Mouse (Mus musculus): ENCODE results near the gene Rnh1. TPM values are rescaled to one million over a fixed set of nuclear protein-coding genes. Genes with fewer than 3 reads are reported as not detected.

The Rnh1 gene
- polyA plus RNA-seq, 1 experiment from 2014 or later: 54.7 TPM

DNA sequence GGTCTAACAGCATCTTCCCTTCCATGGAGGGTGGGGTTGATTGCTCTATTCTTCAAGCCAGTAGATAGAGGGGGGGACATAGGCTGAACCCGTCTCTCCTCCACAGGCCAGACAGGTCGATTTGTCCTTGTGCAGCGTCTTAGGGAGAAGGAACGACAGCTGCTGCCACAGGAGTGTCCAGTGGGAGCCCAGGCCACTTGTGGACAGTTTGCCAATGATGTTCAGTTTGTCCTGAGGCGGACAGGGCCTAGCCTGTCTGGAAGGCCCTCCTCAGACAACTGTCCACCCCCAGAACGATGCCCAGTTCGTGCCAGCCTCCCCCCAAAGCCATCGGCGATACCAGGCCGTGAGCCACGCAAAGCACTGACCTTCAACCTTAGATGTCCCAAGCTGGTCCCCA, 44.2 kb upstream of the Rnh1 start:
- DNase-seq (ENCODE audit: low spot score) (no peak), ATAC-seq (no peak)
- 89% methylated on average over 11 of the region's 11 CpGs for WGBS
- Histone ChIP-seq H3K9ac (ENCODE audit: low read length) (0 out of 2 replicates have a peak overlapping the region, but pooled peaks have one; percentile 73), H3K9me3 (replicated peaks; ENCODE audit: control insufficient read depth, low read length) (no peaks in the 10 kb centered on the region), H3K4me2 (ENCODE audit: low read length) (peak overlapping the region; percentile 94; the same call in 1 of the 2 replicates), H3K27ac (ENCODE audit: low read depth, low read length) (no peak overlapping the region), H3K4me1 (ENCODE audit: control insufficient read depth, insufficient read depth, low read length) (peaks cover 11% of the 10 kb centered on the region), H3K36me3 (ENCODE audit: control insufficient read depth, insufficient read depth, low read length) (peaks cover 7% of the 10 kb centered on the region; the same call in 1 of the 2 replicates), H3K27me3 (replicated peaks; ENCODE audit: control insufficient read depth, insufficient read depth, low read length) (no peaks in the 10 kb centered on the region), H3K4me3 (ENCODE audit: low read depth, low read length) (no peak overlapping the region)

DNA sequence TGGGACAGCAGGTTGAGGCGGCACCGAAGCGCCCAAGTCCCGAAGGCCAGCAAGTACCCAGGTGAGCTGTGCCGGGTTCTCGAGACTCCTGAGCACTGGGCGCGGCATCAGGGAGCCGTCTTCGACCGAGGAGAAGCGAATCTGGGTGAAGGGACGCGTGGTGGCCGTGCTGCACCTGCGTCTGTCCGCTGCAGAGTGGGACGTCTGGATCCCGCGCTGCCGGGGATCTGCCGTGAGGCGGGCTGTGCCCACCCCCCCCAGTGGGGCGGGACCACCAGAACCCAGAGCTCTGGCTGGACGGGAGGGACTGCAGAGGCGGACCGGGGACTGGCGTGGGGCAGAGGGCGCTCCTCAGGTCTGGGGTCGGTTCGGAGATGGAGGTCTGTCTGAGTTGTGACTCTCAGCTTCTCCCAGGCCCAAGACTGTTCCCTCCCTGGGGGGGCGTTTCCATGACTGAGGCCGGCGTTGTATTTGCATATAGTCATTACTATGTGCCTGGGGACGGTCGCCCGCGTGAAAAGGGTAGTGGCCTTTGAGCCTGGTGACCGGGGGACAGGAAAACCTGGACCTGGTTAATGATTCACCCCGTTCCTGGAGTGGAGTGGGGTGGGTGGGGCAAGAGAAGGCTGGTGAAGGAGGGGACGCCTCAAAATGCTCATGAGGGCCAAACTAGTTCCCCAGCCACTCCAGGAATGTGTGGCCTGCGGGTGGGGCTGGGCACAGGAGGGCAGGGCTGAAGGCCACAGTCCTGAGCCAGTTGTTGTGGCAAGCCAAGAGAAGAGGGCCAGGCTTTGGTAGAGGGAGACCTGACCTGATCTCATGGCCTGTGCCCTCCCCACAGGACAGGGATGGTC, 43.5 kb upstream of the Rnh1 start:
- Histone ChIP-seq H3K27ac (ENCODE audit: low read depth, low read length) (peak overlapping the region; percentile 44; the same call in 1 of the 2 replicates), H3K4me3 (ENCODE audit: low read depth, low read length) (peak overlapping the region; percentile 70), H3K27me3 (replicated peaks; ENCODE audit: control insufficient read depth, insufficient read depth, low read length) (no peaks in the 10 kb centered on the region), H3K9me3 (replicated peaks; ENCODE audit: control insufficient read depth, low read length) (no peaks in the 10 kb centered on the region), H3K9ac (ENCODE audit: low read length) (peak overlapping the region; percentile 73), H3K36me3 (ENCODE audit: control insufficient read depth, insufficient read depth, low read length) (peaks cover 7% of the 10 kb centered on the region; the same call in 1 of the 2 replicates), H3K4me2 (ENCODE audit: low read length) (peak overlapping the region; percentile 94), H3K4me1 (ENCODE audit: control insufficient read depth, insufficient read depth, low read length) (peaks cover 11% of the 10 kb centered on the region)
- DNase-seq (ENCODE audit: low spot score) (no peak), ATAC-seq (peak; percentile 65)
- 1% methylated on average over 42 of the region's 42 CpGs for WGBS

DNA sequence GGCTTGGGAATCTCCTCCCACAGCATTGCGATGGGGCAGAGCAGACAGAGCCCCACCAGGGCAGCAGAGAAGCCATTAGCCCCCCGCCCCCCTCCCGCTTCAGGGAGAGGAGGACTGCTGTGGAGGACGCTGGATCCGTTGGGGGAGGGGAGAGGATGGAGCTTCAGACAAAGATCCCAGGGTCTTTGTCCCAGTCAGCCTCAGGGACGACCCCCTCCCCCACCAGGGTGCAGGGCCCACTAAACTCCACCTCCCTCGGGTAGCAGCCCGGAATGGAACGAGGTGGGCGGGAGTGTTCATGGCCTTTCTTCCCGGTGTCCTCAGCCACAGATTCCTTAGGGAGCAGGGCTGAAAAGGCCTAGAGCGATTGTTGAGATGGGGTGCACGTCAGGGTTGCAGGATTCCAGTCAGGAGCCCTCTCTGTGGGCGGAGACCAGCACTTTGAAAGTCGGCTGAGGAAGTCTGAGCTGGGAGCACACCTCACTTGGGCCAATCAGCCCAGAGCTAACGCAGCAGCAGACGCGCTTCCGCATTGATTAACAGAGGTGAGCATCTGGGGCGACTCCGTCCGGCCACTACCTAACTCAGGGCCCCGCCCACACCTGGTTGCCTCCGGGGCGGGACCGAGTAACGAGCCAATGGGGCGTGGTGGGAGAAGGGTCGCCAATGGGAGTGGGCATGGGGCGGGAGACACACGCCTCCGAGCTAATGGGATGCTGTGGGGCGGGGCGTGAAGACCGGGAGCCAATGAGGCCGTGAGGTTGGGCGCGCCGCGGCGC, 42.6 kb upstream of the Rnh1 start, which contains the start of gene Rassf7:
Rassf7 (plus strand) TSS at position 760 of the 779 bp plus-strand sequence.
- H3K9ac ChIP-seq (ENCODE audit: low read length): peak within 1 kb of the TSS; percentile 73
- DNase-seq (ENCODE audit: low spot score) (peak; percentile 96), ATAC-seq (peak; percentile 96)
- peaks cover 7% of the 10 kb centered on the region; the same call in 1 of the 2 replicates for H3K36me3 ChIP-seq (ENCODE audit: control insufficient read depth, insufficient read depth, low read length)
- no peaks in the 10 kb centered on the region for H3K27me3 ChIP-seq (replicated peaks; ENCODE audit: control insufficient read depth, insufficient read depth, low read length)
- H3K4me3 ChIP-seq (ENCODE audit: low read depth, low read length): peak within 1 kb of the TSS; percentile 70
- peaks cover 11% of the 10 kb centered on the region for H3K4me1 ChIP-seq (ENCODE audit: control insufficient read depth, insufficient read depth, low read length)
- peak within 1 kb of the TSS; percentile 94 for H3K4me2 ChIP-seq (ENCODE audit: low read length)
- peak within 1 kb of the TSS; percentile 84 for H3K27ac ChIP-seq (ENCODE audit: low read depth, low read length)
- no peaks in the 10 kb centered on the region for H3K9me3 ChIP-seq (replicated peaks; ENCODE audit: control insufficient read depth, low read length)
- WGBS: under 1% methylated on average over 40 of the region's 41 CpGs

DNA sequence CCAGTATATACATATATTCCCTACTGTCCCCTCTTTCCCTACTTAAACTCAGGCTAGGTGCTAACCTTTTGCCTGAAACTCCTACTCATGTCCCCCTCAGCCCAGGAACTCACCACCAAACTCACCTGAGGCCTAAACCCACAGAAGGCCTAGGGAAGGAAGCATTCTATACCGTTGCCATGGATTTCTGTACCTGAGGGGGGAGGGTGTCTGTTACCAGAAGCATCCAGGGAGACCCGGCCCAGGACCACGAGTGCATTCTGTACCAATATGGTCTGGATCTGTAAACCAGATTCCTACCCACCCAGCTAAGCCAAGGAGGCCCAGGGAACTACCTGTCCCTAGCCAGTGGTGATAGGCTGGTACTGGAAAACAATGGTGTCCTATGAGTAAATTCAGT, 41.7 kb upstream of the Rnh1 start:
- no peak for DNase-seq (ENCODE audit: low spot score)
- no peak overlapping the region for H3K4me2 ChIP-seq (ENCODE audit: low read length)
- whole genome bisulfite sequencing: 72% methylated on average over 3 of the region's 3 CpGs
- H3K9me3 ChIP-seq (replicated peaks; ENCODE audit: control insufficient read depth, low read length): no peaks in the 10 kb centered on the region
- H3K27me3 ChIP-seq (replicated peaks; ENCODE audit: control insufficient read depth, insufficient read depth, low read length): no peaks in the 10 kb centered on the region
- no peak for ATAC-seq
- no peak overlapping the region for H3K4me3 ChIP-seq (ENCODE audit: low read depth, low read length)
- no peak overlapping the region for H3K9ac ChIP-seq (ENCODE audit: low read length)
- peaks cover 11% of the 10 kb centered on the region for H3K4me1 ChIP-seq (ENCODE audit: control insufficient read depth, insufficient read depth, low read length)
- no peak overlapping the region for H3K27ac ChIP-seq (ENCODE audit: low read depth, low read length)
- H3K36me3 ChIP-seq (ENCODE audit: control insufficient read depth, insufficient read depth, low read length): peaks cover 7% of the 10 kb centered on the region; the same call in 1 of the 2 replicates

DNA sequence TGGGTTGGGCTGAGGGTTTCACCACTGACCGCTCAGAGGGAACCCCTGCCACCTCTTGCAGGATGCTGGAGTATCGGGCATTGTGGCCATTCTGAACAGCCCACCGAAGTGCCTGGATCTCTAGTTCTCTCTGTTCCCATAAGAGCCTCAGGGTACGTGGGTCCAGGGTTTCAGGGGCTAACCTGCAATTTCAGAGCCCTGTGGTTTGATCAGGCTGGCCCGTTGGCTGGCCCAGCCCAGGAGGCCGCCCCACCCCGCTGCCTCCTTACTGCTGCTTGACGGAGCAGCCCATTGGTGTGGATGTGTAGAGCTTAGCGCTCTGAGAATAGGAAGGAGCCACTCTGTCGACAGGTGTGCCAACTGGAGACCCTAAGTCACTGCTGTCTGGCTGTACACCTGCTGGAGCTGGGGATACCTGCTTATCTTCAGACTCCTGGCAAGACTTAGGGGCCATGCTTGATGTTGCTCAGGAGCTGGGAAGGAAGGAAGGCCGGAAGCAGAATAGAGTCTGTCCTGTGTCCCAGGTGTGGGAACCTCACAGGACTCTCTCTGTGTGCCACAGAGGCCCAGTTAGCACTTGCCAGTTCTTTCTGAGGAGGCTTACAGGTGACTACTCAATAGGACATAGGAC, 41.1 kb upstream of the Rnh1 start, which contains the start of gene Lmntd2:
Lmntd2 (minus strand) TSS at position 476 of the 631 bp plus-strand sequence.
- Histone ChIP-seq H3K9ac (ENCODE audit: low read length) (peak within 1 kb of the TSS; percentile 73), H3K4me1 (ENCODE audit: control insufficient read depth, insufficient read depth, low read length) (peaks cover 11% of the 10 kb centered on the region), H3K9me3 (replicated peaks; ENCODE audit: control insufficient read depth, low read length) (no peaks in the 10 kb centered on the region), H3K27ac (ENCODE audit: low read depth, low read length) (peak within 1 kb of the TSS; percentile 84), H3K36me3 (ENCODE audit: control insufficient read depth, insufficient read depth, low read length) (peaks cover 6% of the 10 kb centered on the region; the same call in 1 of the 2 replicates), H3K4me3 (ENCODE audit: low read depth, low read length) (peak within 1 kb of the TSS; percentile 70), H3K27me3 (replicated peaks; ENCODE audit: control insufficient read depth, insufficient read depth, low read length) (no peaks in the 10 kb centered on the region), H3K4me2 (ENCODE audit: low read length) (peak within 1 kb of the TSS; percentile 94)
- 95% methylated on average over 11 of the region's 11 CpGs for WGBS
- DNase-seq (ENCODE audit: low spot score): no peak
- no peak for ATAC-seq

DNA sequence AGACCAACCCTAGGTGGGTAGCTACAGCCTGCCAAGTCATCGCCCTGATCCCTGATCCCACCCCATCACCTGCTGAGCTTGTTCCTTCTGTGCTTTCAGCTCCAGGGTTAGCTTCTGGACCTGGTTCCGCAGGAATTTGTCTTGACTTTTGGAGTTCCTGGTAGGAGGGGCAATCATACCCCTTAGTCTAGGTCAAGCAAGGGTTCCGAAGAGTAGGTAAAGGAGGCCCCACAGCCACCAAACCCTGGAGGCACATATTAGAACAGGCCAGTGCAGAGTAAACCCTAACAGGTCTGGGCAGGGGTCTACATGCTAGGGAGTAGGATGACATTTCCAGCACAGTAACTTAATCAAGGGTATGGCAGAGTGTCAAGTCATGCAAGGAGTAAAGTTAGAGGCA, 40.5 kb upstream of the Rnh1 start:
- Histone ChIP-seq H3K4me1 (ENCODE audit: control insufficient read depth, insufficient read depth, low read length) (peaks cover 11% of the 10 kb centered on the region), H3K27ac (ENCODE audit: low read depth, low read length) (no peak overlapping the region), H3K4me2 (ENCODE audit: low read length) (no peak overlapping the region), H3K9me3 (replicated peaks; ENCODE audit: control insufficient read depth, low read length) (no peaks in the 10 kb centered on the region), H3K9ac (ENCODE audit: low read length) (no peak overlapping the region), H3K27me3 (replicated peaks; ENCODE audit: control insufficient read depth, insufficient read depth, low read length) (no peaks in the 10 kb centered on the region), H3K36me3 (ENCODE audit: control insufficient read depth, insufficient read depth, low read length) (no peaks in the 10 kb centered on the region; the same call in 1 of the 2 replicates), H3K4me3 (ENCODE audit: low read depth, low read length) (no peak overlapping the region)
- 86% methylated on average over 3 of the region's 3 CpGs for WGBS
- no peak for ATAC-seq
- DNase-seq (ENCODE audit: low spot score): no peak

DNA sequence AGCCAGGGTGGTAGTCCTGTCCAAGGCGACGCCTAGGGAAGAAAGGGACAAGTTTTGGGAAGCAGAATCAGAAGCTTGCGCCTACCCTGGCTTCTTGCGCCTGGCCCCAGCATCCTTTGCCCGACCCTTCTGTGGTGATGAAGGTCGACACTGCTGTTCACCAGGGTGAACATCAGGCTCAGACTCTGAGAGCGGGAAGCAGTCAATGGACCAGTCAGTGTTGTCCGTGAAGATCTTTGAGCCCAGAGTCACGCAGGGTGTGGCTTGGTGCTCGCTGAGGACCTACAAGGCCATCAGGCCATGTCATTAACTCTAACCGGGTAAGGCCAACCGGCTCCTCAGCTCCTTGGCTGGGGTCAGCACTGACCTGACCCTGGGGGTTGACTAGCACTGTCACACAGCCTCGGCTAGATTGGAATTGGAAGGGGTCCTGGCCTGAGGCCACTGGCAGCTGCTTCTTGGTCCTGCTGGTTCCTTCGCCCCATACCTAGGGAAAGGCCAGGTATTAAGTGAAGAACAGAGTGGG, 38.0 kb upstream of the Rnh1 start:
- WGBS: 91% methylated on average over 14 of the region's 14 CpGs
- no peaks in the 10 kb centered on the region for H3K9me3 ChIP-seq (replicated peaks; ENCODE audit: control insufficient read depth, low read length)
- H3K27me3 ChIP-seq (replicated peaks; ENCODE audit: control insufficient read depth, insufficient read depth, low read length): no peaks in the 10 kb centered on the region
- H3K4me2 ChIP-seq (ENCODE audit: low read length): no peak overlapping the region
- no peak overlapping the region for H3K4me3 ChIP-seq (ENCODE audit: low read depth, low read length)
- H3K4me1 ChIP-seq (ENCODE audit: control insufficient read depth, insufficient read depth, low read length): peaks cover 5% of the 10 kb centered on the region
- no peak for ATAC-seq
- H3K36me3 ChIP-seq (ENCODE audit: control insufficient read depth, insufficient read depth, low read length): no peaks in the 10 kb centered on the region
- no peak overlapping the region for H3K9ac ChIP-seq (ENCODE audit: low read length)
- H3K27ac ChIP-seq (ENCODE audit: low read depth, low read length): no peak overlapping the region
- no peak for DNase-seq (ENCODE audit: low spot score)

DNA sequence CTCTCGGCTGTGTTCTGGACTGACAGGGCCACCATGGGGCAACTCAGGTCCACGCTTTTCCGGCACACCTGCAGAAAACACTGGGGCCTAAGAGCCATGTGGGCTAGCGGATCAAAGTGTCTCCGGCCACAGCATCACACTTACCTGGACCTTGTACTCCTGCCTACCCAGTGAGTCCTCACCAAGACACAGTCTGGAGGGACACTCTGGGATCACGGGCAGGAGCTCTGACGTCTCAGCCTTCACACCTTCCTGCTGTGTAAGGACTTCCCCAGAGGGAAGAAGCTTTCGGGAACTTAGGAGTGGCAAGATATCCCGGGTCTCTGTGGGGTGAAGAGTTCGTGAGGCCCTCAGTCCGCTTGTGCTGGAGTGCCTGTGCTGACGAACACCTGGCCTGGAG, 37.5 kb upstream of the Rnh1 start:
- H3K9ac ChIP-seq (ENCODE audit: low read length): no peak overlapping the region
- no peak for DNase-seq (ENCODE audit: low spot score)
- H3K4me3 ChIP-seq (ENCODE audit: low read depth, low read length): no peak overlapping the region
- no peaks in the 10 kb centered on the region for H3K27me3 ChIP-seq (replicated peaks; ENCODE audit: control insufficient read depth, insufficient read depth, low read length)
- 89% methylated on average over 12 of the region's 12 CpGs for WGBS
- H3K27ac ChIP-seq (ENCODE audit: low read depth, low read length): no peak overlapping the region
- no peaks in the 10 kb centered on the region for H3K9me3 ChIP-seq (replicated peaks; ENCODE audit: control insufficient read depth, low read length)
- H3K36me3 ChIP-seq (ENCODE audit: control insufficient read depth, insufficient read depth, low read length): no peaks in the 10 kb centered on the region
- no peak for ATAC-seq
- peaks cover 3% of the 10 kb centered on the region for H3K4me1 ChIP-seq (ENCODE audit: control insufficient read depth, insufficient read depth, low read length)
- no peak overlapping the region for H3K4me2 ChIP-seq (ENCODE audit: low read length)
